Mouse (Mus musculus) olfactory bulb, adult 2 months (tissue): ENCODE measurements around the gene Hexim1.

Source experiments
- CTCF ChIP-seq: fragments of 200-500 bp; IDR thresholded peaks from 2 replicates; pipeline ENCODE4 v1.5.1; 2012; ENCODE audit warnings: low read depth, mild to moderate bottlenecking, low read length, moderate library complexity; ENCODE audit not compliant: insufficient read depth
- POLR2A ChIP-seq: fragments of 200-500 bp; IDR thresholded peaks from 2 replicates; pipeline ENCODE4 v1.6.1; 2012; ENCODE audit warnings: mild to moderate bottlenecking, low read depth, low read length, moderate library complexity; ENCODE audit not compliant: insufficient read depth

- no peak for TF ChIP-seq CTCF
- no peak for TF ChIP-seq POLR2A
These were observed 30.4 kb downstream of the Hexim1 start for GRCm38 (mm10) chr11:103146386-103146785.
